Mouse (Mus musculus): ENCODE data around the gene Sat2.
"Not testable (repeated sequence)": the region's sequence is repeated elsewhere in the genome, so short reads cannot be mapped to it uniquely, and the experiment has no call there.

Gene Sat2

GRCm38 (mm10) chr11:69601768-69602167 lies 20.1 kb upstream of the Sat2 start:
- no peak for DNase-seq

GRCm38 (mm10) chr11:69603516-69603915 lies 18.3 kb upstream of the Sat2 start:
- DNase-seq = no peak

GRCm38 (mm10) chr11:69604347-69604746 lies 17.5 kb upstream of the Sat2 start:
- DNase-seq = no peak

- DNase-seq = no peak
Measured at GRCm38 (mm10) chr11:69604795-69605664, 16.8 kb upstream of the Sat2 start.

- DNase-seq = peak; percentile 80
Measured at GRCm38 (mm10) chr11:69605726-69606490, 15.9 kb upstream of the Sat2 start, which contains the start of gene Atp1b2. TSS of gene Atp1b2 (minus strand) at chr11:69605942.

GRCm38 (mm10) chr11:69606491-69606795 lies 15.4 kb upstream of the Sat2 start:
- no peak for DNase-seq

GRCm38 (mm10) chr11:69606832-69607231 lies 15.0 kb upstream of the Sat2 start:
- no peak for DNase-seq

- DNase-seq = no peak
Measured at GRCm38 (mm10) chr11:69608525-69608924, 13.3 kb upstream of the Sat2 start.

GRCm38 (mm10) chr11:69609416-69609815 lies 12.4 kb upstream of the Sat2 start:
- no peak for DNase-seq

GRCm38 (mm10) chr11:69610899-69611298 lies 10.9 kb upstream of the Sat2 start:
- no peak for DNase-seq

GRCm38 (mm10) chr11:69613553-69614256 lies 8.1 kb upstream of the Sat2 start:
- DNase-seq = peak; percentile 82

- not testable (repeated sequence) for DNase-seq
Measured at GRCm38 (mm10) chr11:69614257-69614588, 7.6 kb upstream of the Sat2 start.

- no peak for DNase-seq
Measured at GRCm38 (mm10) chr11:69616781-69617180, 5.0 kb upstream of the Sat2 start.

- no peak for DNase-seq
Measured at GRCm38 (mm10) chr11:69617805-69618204, 4.0 kb upstream of the Sat2 start, which contains the start of gene Shbg. TSS of gene Shbg (minus strand) at chr11:69617905.

- no peak for DNase-seq
Measured at GRCm38 (mm10) chr11:69620394-69621081, 1.3 kb upstream of the Sat2 start.

- DNase-seq = no peak
Measured at GRCm38 (mm10) chr11:69622406-69622805, 582 bp downstream of the Sat2 start.

GRCm38 (mm10) chr11:69623006-69623405 lies 1.2 kb downstream of the Sat2 start:
- DNase-seq = no peak

- DNase-seq = not testable (repeated sequence)
Measured at GRCm38 (mm10) chr11:69624339-69624738, 2.5 kb downstream of the Sat2 start.

GRCm38 (mm10) chr11:69628286-69628685 lies 6.5 kb downstream of the Sat2 start:
- DNase-seq = peak; percentile 67

GRCm38 (mm10) chr11:69629802-69630201 lies 8.0 kb downstream of the Sat2 start:
- no peak for DNase-seq

- peak; percentile 100 for DNase-seq
Measured at GRCm38 (mm10) chr11:69632284-69633089, 10.7 kb downstream of the Sat2 start, which contains the start of gene Fxr2. TSS of gene Fxr2 (plus strand) at chr11:69632990.
